Mouse (Mus musculus) intestine, embryonic 14.5 days (tissue): ENCODE data around the gene Mfng. TPM values are rescaled to one million over a fixed set of nuclear protein-coding genes. Genes with fewer than 3 reads are reported as not detected.
A peak's percentile ranks its signal among the peaks of the same experiment; 100 is the strongest.

Source experiments
- ATAC-seq: fragments of 200-750 bp; cut with Nextera tagmentation; replicated peaks from 2 replicates; pipeline ENCODE4 v1.8.0; 2017; ENCODE audit warnings: low read depth, moderate number of reproducible peaks, moderate TSS enrichment, moderate library complexity; ENCODE audit not compliant: low FRiP score, low TSS enrichment
- DNase-seq: peaks from one replicate; pipeline ENCODE4 v3.0.0-alpha.2; 2018; ENCODE audit warnings: low spot score
- H3K27ac ChIP-seq: fragments of 300-500 bp; sonication (generic); 2 replicates; pipeline ENCODE4 v1.5.1; 2014; ENCODE audit warnings: low read depth, mild to moderate bottlenecking, control low read depth
- H3K27me3 ChIP-seq: fragments of 300-500 bp; sonication (generic); replicated peaks from 2 replicates; pipeline ENCODE4 v1.6.1; 2014; ENCODE audit warnings: low read length, control low read depth; ENCODE audit not compliant: control insufficient read depth, insufficient read depth
- H3K36me3 ChIP-seq: fragments of 300-500 bp; sonication (generic); 2 replicates; pipeline ENCODE4 v1.6.1; 2014; ENCODE audit warnings: low read length, control low read depth; ENCODE audit not compliant: control insufficient read depth, insufficient read depth
- H3K4me1 ChIP-seq: fragments of 300-500 bp; sonication (generic); replicated peaks from 2 replicates; pipeline ENCODE4 v1.6.1; 2014; ENCODE audit warnings: low read length, control low read depth, mixed read lengths; ENCODE audit not compliant: control insufficient read depth, insufficient read depth
- H3K4me2 ChIP-seq: fragments of 300-500 bp; sonication (generic); 2 replicates; pipeline ENCODE4 v1.6.1; 2014; ENCODE audit warnings: low read length
- H3K4me3 ChIP-seq: fragments of 300-500 bp; sonication (generic); 2 replicates; pipeline ENCODE4 v1.5.1; 2014; ENCODE audit warnings: low read depth, low read length, control low read depth, mixed read lengths
- H3K9ac ChIP-seq: fragments of 300-500 bp; sonication (generic); 2 replicates; pipeline ENCODE4 v1.6.1; 2014; ENCODE audit warnings: mild to moderate bottlenecking, low read length
- H3K9me3 ChIP-seq: fragments of 300-500 bp; sonication (generic); 2 replicates; pipeline ENCODE4 v1.6.1; 2016; ENCODE audit warnings: low read length, control low read depth; ENCODE audit not compliant: control insufficient read depth
- WGBS: fragments of 180-500 bp; shearing (Covaris S2); extraction: QIAGEN DNeasy Blood & Tissue Kit; methylation state at CpG from one replicate; pipeline ENCODE4 v1.1.7; 2014; 5-methylcytosine and 5-hydroxymethylcytosine counted together
- polyA plus RNA-seq: library from polyadenylated mRNA; unstranded; fragments of >200 nt; fragmentation: Nextera tagmentation; extraction: Ambion mirVana; gene quantifications from 2 replicates; pipeline ENCODE4 v1.2.1, GENCODE M21; 2014

Mfng gene
- polyA plus RNA-seq, 1 experiment from 2014 or later: 19.1 TPM

DNA sequence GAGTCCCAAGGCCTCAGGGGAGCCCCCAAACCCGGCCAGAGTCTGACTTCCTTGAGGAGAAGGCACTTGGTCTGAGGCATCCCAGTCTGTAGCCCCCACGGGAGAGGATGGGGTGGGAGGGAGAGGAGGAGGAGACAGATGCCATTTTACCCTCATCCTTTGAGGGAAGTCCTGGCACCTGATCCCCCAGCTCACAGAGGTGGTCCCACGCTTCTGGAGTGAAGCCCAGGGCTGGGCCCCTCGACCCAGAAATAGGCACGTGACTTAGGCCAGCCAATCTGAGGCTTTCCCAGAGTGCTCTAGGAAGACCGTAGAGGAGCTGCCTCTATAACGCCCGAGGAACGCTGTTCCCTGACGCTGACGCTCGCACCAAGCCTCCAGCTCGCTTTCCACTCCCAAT lies 12.2 kb downstream of the Mfng start:
- WGBS: 79% methylated on average over 13 of the region's 13 CpGs
- no peak overlapping the region for H3K27ac ChIP-seq
- no peak for DNase-seq
- H3K4me3 ChIP-seq: no peak overlapping the region
- no peaks in the 10 kb centered on the region for H3K9me3 ChIP-seq
- no peak for ATAC-seq
- no peaks in the 10 kb centered on the region for H3K4me1 ChIP-seq
- H3K9ac ChIP-seq: no peak overlapping the region
- H3K4me2 ChIP-seq: no peak overlapping the region
- no peaks in the 10 kb centered on the region for H3K36me3 ChIP-seq
- H3K27me3 ChIP-seq: no peaks in the 10 kb centered on the region

DNA sequence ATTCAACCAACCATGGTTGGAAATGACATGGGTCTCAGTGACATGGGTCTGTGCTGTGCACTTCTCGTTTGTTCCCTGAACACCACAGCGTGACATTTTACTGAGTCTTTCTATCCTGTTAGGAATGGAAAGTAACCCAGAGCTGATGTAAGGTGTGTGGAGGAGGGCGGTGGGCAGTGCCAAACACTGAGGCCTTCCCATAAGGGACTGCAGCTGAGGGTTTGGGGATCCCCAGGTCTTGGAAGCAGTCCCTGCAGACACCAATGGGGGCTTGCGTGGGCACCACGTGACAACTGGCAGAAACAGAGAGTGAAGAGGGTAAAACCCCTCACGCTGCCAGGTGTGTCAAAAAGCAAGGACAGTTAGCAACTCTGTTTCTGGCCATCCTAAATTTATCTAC lies 15.1 kb downstream of the Mfng start:
- H3K27ac ChIP-seq: no peak overlapping the region
- ATAC-seq (no peak), DNase-seq (no peak)
- H3K9me3 ChIP-seq: no peaks in the 10 kb centered on the region
- H3K27me3 ChIP-seq: no peaks in the 10 kb centered on the region
- H3K4me2 ChIP-seq: no peak overlapping the region
- 88% methylated on average over 6 of the region's 6 CpGs for WGBS
- H3K36me3 ChIP-seq: no peaks in the 10 kb centered on the region
- H3K4me1 ChIP-seq: no peaks in the 10 kb centered on the region
- no peak overlapping the region for H3K9ac ChIP-seq
- H3K4me3 ChIP-seq: no peak overlapping the region

DNA sequence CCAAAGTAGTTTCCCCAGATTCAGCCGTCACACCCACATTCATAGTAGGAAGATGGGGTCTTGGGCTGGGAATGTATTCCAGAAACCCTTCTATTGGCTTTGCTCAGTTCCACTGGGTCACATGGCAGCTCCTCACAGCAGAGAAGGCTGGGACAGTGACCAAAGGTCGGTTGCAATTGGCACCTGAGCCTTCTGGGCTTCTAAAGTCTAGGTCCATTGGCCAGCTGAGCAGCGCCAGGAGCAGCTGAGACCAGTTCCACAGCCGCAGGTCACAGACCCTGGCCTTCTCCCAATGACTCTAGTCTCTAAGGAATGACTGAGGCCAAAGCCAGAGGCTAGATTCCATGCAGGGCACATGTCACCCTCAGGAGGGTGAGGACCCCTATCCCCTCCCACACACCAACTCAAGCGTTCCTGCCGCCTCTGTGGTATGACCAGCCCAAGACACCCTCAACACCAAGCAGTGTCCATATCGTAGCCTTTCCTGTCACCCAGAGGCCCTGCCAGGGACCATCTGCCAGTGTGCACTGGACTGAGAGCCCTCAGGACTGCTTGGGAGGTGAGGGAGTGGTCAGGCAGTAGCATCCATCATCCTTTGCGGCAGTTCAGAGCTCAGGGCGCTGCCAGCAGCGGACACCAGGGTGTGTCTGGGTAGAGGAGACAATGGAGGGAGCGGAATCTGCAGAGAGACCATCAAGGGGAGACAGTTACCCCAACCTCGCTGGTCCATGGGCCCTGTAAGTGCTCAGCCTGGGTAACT lies 17.1 kb downstream of the Mfng start:
- H3K9me3 ChIP-seq: no peaks in the 10 kb centered on the region
- H3K36me3 ChIP-seq: no peaks in the 10 kb centered on the region
- no peaks in the 10 kb centered on the region for H3K4me1 ChIP-seq
- 64% methylated on average over 12 of the region's 12 CpGs for WGBS
- H3K9ac ChIP-seq: no peak overlapping the region
- ATAC-seq (no peak), DNase-seq (no peak)
- H3K27ac ChIP-seq: no peak overlapping the region
- H3K4me3 ChIP-seq: no peak overlapping the region
- H3K4me2 ChIP-seq: no peak overlapping the region
- H3K27me3 ChIP-seq: no peaks in the 10 kb centered on the region

DNA sequence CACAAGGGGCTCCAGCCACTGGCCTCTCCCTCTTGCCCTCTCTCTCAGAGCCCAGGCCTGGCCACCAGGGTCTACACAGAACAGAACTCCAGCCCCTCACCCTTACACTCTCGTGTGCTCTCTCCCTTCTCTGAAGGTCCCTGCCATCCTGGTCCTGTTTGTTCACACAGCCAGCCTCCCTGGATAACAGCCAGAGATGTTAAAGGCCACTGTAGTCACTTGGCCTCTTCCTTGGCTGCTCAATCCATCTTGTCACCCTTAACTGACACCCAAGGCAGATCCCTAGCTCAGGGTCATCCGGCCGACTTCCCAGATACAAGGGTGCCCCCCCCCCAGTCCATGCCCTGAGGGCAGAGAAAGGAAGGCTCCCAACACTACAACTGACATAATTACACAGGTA lies 18.0 kb downstream of the Mfng start:
- H3K4me2 ChIP-seq: no peak overlapping the region
- ATAC-seq (no peak), DNase-seq (no peak)
- no peak overlapping the region for H3K27ac ChIP-seq
- no peaks in the 10 kb centered on the region for H3K9me3 ChIP-seq
- no peak overlapping the region for H3K9ac ChIP-seq
- H3K36me3 ChIP-seq: no peaks in the 10 kb centered on the region
- no peaks in the 10 kb centered on the region for H3K27me3 ChIP-seq
- WGBS: 73% methylated on average over 3 of the region's 3 CpGs
- no peak overlapping the region for H3K4me3 ChIP-seq
- no peaks in the 10 kb centered on the region for H3K4me1 ChIP-seq

DNA sequence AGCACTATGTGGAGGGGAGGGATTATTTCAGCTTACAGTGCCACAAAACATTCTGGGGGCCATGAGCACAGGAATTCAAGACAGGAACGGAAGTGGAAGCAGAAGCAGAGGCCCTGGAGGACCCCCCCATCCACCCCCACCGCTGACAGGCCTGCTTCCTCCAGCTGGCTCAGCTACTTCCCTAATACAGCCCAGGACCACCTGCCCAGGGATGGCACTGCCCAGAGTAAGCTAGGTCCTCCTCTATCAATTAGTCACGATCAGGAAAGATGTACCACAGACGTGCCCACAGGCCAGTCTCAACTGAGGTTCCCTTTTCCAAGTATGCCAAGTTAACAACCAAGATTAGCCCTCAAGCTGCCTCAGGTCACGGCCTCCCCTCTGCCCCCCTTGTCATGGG lies 19.1 kb downstream of the Mfng start:
- no peaks in the 10 kb centered on the region for H3K27me3 ChIP-seq
- H3K27ac ChIP-seq: no peak overlapping the region
- DNase-seq (no peak), ATAC-seq (no peak)
- no peak overlapping the region for H3K4me3 ChIP-seq
- no peaks in the 10 kb centered on the region for H3K36me3 ChIP-seq
- H3K4me2 ChIP-seq: no peak overlapping the region
- H3K9ac ChIP-seq: no peak overlapping the region
- 72% methylated on average over 5 of the region's 5 CpGs for WGBS
- no peaks in the 10 kb centered on the region for H3K9me3 ChIP-seq
- H3K4me1 ChIP-seq: no peaks in the 10 kb centered on the region

DNA sequence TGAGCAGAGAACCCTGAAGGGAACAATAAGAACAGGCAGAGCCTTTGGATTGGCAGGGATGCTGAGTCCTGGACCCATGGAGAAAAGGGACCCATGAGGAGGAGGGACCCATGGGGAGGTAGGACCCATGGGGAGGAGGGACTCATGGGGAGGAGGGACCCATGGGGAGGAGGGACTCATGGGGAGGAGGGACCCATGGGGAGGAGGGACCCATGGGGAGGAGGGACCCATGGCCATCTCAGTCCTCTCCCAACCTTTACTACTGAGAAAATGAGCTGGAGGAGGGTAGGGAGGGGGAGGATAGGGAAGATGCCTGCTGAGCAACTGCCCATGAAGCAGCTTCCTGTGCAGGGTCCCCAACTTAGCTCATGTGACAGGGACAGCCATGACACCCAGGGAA lies 20.3 kb downstream of the Mfng start:
- no peak for DNase-seq
- no peak overlapping the region for H3K9ac ChIP-seq

DNA sequence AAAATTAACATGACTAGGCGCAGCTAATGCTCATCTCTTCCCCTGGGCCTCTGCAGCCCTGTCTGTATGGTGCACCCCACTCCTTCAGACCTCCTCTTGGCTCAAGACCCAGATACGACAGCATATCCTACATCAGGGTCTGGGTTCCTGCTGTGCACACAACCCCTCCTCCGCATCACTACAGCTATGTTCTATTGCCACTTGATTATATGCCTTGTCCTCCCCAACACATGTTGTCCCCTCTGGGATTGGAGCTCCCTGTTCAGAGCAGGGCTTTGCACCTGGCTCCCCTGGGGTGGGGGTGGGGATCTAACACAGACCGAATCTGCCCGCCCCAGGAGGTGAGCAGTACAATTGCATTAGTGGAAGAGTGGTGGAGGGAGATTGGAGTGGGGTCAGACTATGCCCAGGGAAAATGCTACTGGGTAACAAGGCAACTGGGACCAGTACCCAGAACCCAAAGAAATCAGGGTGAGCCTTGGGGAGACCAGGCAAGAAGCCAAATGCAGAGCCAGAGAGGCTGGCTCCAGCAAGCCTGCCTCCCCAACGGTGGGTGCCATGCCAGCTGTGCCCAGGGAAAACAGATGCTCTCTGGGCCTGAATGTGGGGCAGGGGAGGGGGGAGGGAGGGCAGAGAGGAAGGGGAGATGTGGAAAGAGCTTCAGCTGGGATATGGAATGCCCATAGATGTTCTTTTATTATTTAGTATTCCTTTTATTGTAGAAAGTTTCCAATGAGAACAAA lies 22.5 kb downstream of the Mfng start:
- WGBS: 57% methylated on average over 6 of the region's 6 CpGs
- no peak overlapping the region for H3K27ac ChIP-seq
- no peak for ATAC-seq

More for the DNA sequence above, 20.3 kb downstream of the Mfng start:
- H3K4me2 ChIP-seq: no peak overlapping the region
- H3K4me1 ChIP-seq: no peaks in the 10 kb centered on the region
- H3K4me3 ChIP-seq: no peak overlapping the region
- no peak for ATAC-seq
- no peaks in the 10 kb centered on the region for H3K27me3 ChIP-seq
- no peaks in the 10 kb centered on the region for H3K36me3 ChIP-seq
- H3K27ac ChIP-seq: no peak overlapping the region
- no peaks in the 10 kb centered on the region for H3K9me3 ChIP-seq

DNA sequence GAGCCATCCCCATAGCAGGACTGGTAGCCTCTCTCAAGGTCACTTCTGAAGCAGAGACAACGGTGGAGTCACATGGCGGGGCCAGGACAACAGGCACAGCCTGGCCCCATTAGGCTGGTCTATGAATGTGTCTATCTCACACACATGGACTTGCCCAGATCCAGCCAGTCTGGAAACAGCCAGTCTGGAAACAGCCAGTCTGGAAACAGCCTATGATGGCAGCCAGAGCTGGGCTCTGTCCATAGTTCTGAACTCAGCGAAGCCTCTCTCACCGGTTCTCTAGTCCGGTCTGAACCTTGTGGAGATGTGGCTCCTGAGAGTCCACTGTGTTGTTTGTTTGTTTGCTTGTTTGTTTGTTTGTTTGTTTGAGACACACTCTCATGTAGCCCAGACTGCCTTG lies 23.4 kb downstream of the Mfng start:
- Histone ChIP-seq H3K9ac (no peak overlapping the region), H3K4me3 (no peak overlapping the region), H3K36me3 (no peaks in the 10 kb centered on the region), H3K4me2 (no peak overlapping the region), H3K9me3 (no peaks in the 10 kb centered on the region), H3K27me3 (no peaks in the 10 kb centered on the region), H3K27ac (no peak overlapping the region), H3K4me1 (no peaks in the 10 kb centered on the region)
- WGBS: 46% methylated on average over 5 of the region's 5 CpGs
- peak; percentile 75 for ATAC-seq
- DNase-seq: peak; percentile 63

More for the DNA sequence above, 22.5 kb downstream of the Mfng start:
- Histone ChIP-seq H3K4me1 (no peaks in the 10 kb centered on the region), H3K4me2 (no peak overlapping the region), H3K9me3 (no peaks in the 10 kb centered on the region), H3K4me3 (no peak overlapping the region), H3K27me3 (no peaks in the 10 kb centered on the region), H3K9ac (no peak overlapping the region), H3K36me3 (no peaks in the 10 kb centered on the region)
- DNase-seq: no peak

DNA sequence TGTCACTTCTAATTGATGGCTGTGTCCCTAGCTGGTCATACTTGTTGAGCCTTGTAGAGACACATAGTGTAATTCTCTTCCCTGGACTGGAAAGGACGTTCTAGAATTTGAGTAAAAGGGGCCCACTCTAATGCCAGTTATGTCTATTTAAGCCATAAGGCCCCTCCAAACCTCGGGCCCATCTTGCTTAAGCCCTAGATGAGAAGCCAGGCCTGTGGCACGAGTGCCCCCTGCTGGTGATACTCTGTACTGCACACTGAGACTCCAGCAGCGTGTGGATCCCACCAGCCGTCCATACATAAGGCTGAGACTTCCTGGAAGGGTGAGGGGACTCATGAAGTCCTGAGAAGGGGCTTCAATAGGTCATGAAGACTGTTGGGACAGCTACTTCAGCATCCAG lies 29.1 kb downstream of the Mfng start:
- no peaks in the 10 kb centered on the region for H3K9me3 ChIP-seq
- ATAC-seq (no peak), DNase-seq (peak; percentile 96)
- no peak overlapping the region for H3K27ac ChIP-seq
- no peaks in the 10 kb centered on the region for H3K4me1 ChIP-seq
- no peaks in the 10 kb centered on the region for H3K36me3 ChIP-seq
- no peak overlapping the region for H3K4me2 ChIP-seq
- H3K4me3 ChIP-seq: no peak overlapping the region
- WGBS: 4% methylated on average over 5 of the region's 5 CpGs
- H3K27me3 ChIP-seq: no peaks in the 10 kb centered on the region
- H3K9ac ChIP-seq: no peak overlapping the region
